Mouse (Mus musculus): Measurements from ENCODE around the gene Mrps35. TPM values are rescaled to one million over a fixed set of nuclear protein-coding genes. Genes with fewer than 3 reads are reported as not detected.

The Mrps35 gene
- 37.2 and 40.3 TPM in 2 replicates for polyA plus RNA-seq (2011; ENCODE audit: insufficient read length, low read depth, missing spikeins)

DNA sequence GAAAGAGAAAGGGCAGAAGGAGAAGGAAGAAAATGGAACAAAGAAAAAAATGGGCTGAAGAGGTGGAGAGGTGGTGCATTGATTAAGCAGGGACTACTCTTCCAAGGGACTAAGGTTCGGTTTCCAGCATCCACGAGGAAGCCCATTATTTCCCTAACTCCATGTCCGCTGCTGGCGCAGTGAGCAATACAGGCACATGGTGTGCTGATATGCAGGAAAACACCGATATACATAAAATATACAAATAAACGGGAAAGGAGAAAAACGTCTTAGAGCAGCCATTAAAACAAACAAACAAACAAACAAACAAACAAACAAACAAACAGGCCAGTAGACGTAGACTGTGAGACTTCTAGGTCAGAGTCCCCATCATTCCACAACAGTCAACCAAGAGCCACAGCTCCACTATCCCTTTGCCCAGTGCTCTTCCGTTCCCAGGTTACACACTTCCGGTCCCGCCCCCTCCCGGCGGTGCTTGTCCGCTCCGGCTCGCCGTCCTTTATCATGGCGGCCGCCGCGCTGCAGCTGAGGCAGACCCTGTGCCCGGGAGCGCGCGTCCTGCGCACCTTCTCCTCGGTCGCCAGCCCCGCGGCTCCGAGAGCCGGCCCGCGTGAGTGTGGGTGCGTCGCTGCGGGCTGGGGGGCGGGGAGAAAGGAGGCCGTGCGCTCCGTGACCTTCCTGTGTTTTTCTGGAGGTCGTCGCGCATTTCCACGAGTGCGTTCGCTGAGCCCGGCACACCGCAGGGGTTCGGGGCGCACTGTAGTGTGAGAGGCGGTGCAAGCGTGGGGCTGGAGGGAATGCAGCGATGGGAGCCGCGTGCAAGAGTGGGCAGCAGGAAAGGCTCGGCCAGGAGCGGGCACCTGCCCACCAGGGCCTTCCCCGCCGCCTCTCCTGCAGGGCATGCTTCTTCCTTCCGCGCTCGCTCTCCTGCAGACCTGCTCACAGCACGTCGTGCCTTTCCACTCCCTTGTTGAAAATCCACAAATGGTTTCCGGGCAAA is at the start of gene Mrps35:
Gene Mrps35, plus strand, starts transcription at position 474 of the 1,000 bp plus-strand sequence.
- TF ChIP-seq POLR2A (IDR thresholded peaks at IDR 0.05; ENCODE audit: low read depth, low read length) = peak; percentile 86
- TF ChIP-seq CTCF (IDR thresholded peaks at IDR 0.05; ENCODE audit: borderline replicate concordance, insufficient read depth, low read length) = no peak
- H3K27ac ChIP-seq (ENCODE audit: insufficient read depth, low read length) = peak within 1 kb of the TSS; percentile 7; the same call in 1 of the 2 replicates

DNA sequence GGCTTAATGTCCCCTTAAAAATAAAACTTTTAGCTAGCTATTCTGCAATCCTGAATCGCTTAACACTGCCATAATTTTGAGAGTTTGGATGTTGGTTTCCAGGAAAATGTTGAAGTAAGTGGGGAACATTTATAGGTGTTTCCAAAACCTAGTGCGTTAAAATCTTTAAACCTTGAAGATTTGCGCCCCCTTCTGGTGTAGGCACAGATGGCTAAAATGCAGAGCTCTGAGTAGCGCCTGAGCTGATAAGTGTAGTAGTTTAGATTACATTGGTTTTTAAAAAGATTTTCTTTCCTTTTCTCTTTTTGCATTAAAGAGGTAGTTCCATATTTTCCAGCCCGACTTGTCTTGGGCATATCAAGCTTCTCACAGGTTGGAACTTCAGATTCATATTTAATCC is 48.3 kb upstream of the Mrps35 start:
- H3K4me3 ChIP-seq (ENCODE audit: insufficient read depth, low read length) = no peak overlapping the region
- no peaks in the 10 kb centered on the region for H3K4me1 ChIP-seq (ENCODE audit: control insufficient read depth, insufficient read depth, low read length)
- TF ChIP-seq POLR2A (IDR thresholded peaks at IDR 0.05; ENCODE audit: low read depth, low read length) (no peak), CTCF (IDR thresholded peaks at IDR 0.05; ENCODE audit: borderline replicate concordance, insufficient read depth, low read length) (no peak)
- H3K27ac ChIP-seq (ENCODE audit: insufficient read depth, low read length) = no peak overlapping the region

More for the DNA sequence above, at the start of gene Mrps35:
- H3K4me1 ChIP-seq (ENCODE audit: control insufficient read depth, insufficient read depth, low read length) = no peaks in the 10 kb centered on the region; the same call in 1 of the 2 replicates
- H3K4me3 ChIP-seq (ENCODE audit: insufficient read depth, low read length) = peak within 1 kb of the TSS; percentile 84

DNA sequence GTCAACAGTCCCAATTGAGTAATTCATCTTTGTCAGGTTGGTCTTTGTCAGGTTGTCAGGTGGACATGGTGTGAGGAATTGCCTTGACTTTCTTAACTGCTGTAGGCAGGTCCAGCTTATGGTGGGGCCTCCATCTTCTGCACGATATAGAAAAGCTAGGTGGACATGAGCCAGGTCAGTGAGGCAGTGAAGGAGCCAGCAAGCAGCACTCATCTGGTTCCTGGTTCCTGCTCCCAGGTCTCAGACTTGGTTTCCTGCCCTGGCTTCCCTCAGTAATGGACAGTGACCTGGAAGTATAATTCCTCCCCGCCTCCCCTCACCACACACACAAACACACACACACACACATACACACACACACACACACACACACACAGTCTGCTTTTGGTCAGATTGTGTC is 47.2 kb upstream of the Mrps35 start:
- Histone ChIP-seq H3K4me1 (ENCODE audit: control insufficient read depth, insufficient read depth, low read length) (no peaks in the 10 kb centered on the region), H3K4me3 (ENCODE audit: insufficient read depth, low read length) (no peak overlapping the region), H3K27ac (ENCODE audit: insufficient read depth, low read length) (no peak overlapping the region)
- no peak for TF ChIP-seq POLR2A (IDR thresholded peaks at IDR 0.05; ENCODE audit: low read depth, low read length)
- TF ChIP-seq CTCF (IDR thresholded peaks at IDR 0.05; ENCODE audit: borderline replicate concordance, insufficient read depth, low read length) = no peak

- Histone ChIP-seq H3K4me3 (ENCODE audit: insufficient read depth, low read length) (no peak overlapping the region), H3K27ac (ENCODE audit: insufficient read depth, low read length) (no peak overlapping the region), H3K4me1 (ENCODE audit: control insufficient read depth, insufficient read depth, low read length) (no peaks in the 10 kb centered on the region)
- TF ChIP-seq POLR2A (IDR thresholded peaks at IDR 0.05; ENCODE audit: low read depth, low read length) = no peak
Measured at GRCm38 (mm10) chr6:146995878-146996277, 46.7 kb upstream of the Mrps35 start.

DNA sequence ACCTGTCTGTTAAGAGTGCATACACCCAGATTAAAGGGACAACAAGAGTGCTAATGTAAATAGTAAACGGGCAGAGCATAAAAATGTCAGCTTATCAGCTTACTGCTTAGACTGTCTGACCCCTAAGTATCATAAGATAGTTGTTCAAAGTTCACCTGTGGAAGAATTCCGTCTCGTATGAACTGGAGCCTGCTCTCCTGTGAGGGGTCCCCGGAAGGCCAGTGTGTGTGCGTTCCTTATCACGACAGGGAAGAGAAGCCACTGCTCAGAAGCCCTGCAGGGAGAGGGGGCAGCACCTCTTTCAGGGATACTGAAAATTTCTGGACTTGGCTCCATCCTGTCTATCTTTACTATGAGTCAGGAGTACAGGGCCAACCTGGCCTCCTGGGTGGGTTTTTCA is 45.6 kb upstream of the Mrps35 start:
- no peak overlapping the region for H3K4me3 ChIP-seq (ENCODE audit: insufficient read depth, low read length)
- TF ChIP-seq POLR2A (IDR thresholded peaks at IDR 0.05; ENCODE audit: low read depth, low read length) = no peak
- TF ChIP-seq CTCF (IDR thresholded peaks at IDR 0.05; ENCODE audit: borderline replicate concordance, insufficient read depth, low read length) = no peak
- H3K27ac ChIP-seq (ENCODE audit: insufficient read depth, low read length) = no peak overlapping the region
- no peaks in the 10 kb centered on the region for H3K4me1 ChIP-seq (ENCODE audit: control insufficient read depth, insufficient read depth, low read length)

GRCm38 (mm10) chr6:146998710-146999109 is 43.9 kb upstream of the Mrps35 start:
- Histone ChIP-seq H3K4me1 (ENCODE audit: control insufficient read depth, insufficient read depth, low read length) (no peaks in the 10 kb centered on the region), H3K4me3 (ENCODE audit: insufficient read depth, low read length) (no peak overlapping the region), H3K27ac (ENCODE audit: insufficient read depth, low read length) (no peak overlapping the region)
- TF ChIP-seq CTCF (IDR thresholded peaks at IDR 0.05; ENCODE audit: borderline replicate concordance, insufficient read depth, low read length) (no peak), POLR2A (IDR thresholded peaks at IDR 0.05; ENCODE audit: low read depth, low read length) (no peak)

DNA sequence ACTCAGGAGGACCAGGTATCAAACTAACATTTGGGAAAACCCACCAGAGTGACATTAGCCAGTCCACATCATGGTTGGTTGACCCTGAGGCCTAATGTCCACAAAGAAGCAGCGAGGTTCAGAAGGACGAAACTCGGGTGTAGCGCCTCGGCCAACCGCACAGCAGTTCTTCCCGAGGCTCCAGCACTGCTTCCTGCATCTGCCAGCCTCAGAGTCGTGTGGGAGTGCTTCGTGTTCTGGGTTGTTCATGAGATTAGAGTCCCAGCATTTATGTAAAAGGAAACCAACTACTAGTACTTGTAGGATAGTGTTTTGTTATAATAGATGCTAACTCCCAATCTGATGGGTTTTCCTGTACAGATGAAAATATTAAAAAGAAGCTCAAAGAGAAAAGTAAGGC is 43.3 kb upstream of the Mrps35 start:
- TF ChIP-seq POLR2A (IDR thresholded peaks at IDR 0.05; ENCODE audit: low read depth, low read length) (no peak), CTCF (IDR thresholded peaks at IDR 0.05; ENCODE audit: borderline replicate concordance, insufficient read depth, low read length) (no peak)
- no peak overlapping the region for H3K4me3 ChIP-seq (ENCODE audit: insufficient read depth, low read length)
- no peak overlapping the region for H3K27ac ChIP-seq (ENCODE audit: insufficient read depth, low read length)
- H3K4me1 ChIP-seq (ENCODE audit: control insufficient read depth, insufficient read depth, low read length) = no peaks in the 10 kb centered on the region

DNA sequence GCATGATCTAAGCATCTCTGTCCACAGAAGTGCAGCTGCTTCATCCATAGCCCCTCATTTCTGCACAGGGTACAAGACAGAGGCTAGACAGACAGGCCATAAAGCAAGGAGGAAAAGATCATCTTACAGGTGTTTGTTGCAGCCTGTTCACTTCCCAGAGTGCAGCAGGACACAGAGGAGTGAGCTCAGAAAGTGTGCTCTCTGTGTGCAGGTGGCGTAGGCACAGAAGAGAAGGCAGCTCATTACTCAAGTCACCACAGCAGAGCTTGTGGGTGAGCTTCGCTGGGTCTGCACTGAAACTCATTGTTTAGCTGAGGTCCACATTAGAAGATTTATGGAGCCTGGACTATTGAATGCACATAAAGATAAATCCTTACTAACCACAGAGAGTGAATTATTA is 42.8 kb upstream of the Mrps35 start:
- TF ChIP-seq CTCF (IDR thresholded peaks at IDR 0.05; ENCODE audit: borderline replicate concordance, insufficient read depth, low read length) = no peak
- TF ChIP-seq POLR2A (IDR thresholded peaks at IDR 0.05; ENCODE audit: low read depth, low read length) = no peak
- no peaks in the 10 kb centered on the region for H3K4me1 ChIP-seq (ENCODE audit: control insufficient read depth, insufficient read depth, low read length)
- no peak overlapping the region for H3K4me3 ChIP-seq (ENCODE audit: insufficient read depth, low read length)
- H3K27ac ChIP-seq (ENCODE audit: insufficient read depth, low read length) = no peak overlapping the region

DNA sequence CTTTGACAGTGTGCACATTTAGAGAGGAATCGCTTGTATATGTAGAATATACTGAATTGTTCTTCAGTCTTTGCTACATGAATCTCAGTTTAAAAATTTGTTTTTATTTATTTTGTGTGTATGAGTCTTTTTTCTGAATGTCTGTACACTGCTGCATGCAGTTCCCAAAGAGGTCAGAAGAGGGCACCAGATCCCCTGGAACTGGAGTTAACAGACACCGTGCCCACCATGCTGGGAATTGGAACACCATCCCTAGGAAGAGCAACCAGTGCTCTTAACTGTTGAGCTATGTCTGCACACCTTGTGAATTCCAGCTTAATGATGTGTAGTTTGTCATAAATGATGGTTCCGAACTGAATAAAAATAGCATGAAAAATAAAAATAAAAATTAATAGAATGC is 34.4 kb upstream of the Mrps35 start:
- no peak overlapping the region for H3K27ac ChIP-seq (ENCODE audit: insufficient read depth, low read length)
- peaks cover 3% of the 10 kb centered on the region; the same call in 1 of the 2 replicates for H3K4me1 ChIP-seq (ENCODE audit: control insufficient read depth, insufficient read depth, low read length)
- H3K4me3 ChIP-seq (ENCODE audit: insufficient read depth, low read length) = no peak overlapping the region
- TF ChIP-seq CTCF (IDR thresholded peaks at IDR 0.05; ENCODE audit: borderline replicate concordance, insufficient read depth, low read length) (peak; percentile 43; the same call in 1 of the 2 replicates), POLR2A (IDR thresholded peaks at IDR 0.05; ENCODE audit: low read depth, low read length) (no peak)

DNA sequence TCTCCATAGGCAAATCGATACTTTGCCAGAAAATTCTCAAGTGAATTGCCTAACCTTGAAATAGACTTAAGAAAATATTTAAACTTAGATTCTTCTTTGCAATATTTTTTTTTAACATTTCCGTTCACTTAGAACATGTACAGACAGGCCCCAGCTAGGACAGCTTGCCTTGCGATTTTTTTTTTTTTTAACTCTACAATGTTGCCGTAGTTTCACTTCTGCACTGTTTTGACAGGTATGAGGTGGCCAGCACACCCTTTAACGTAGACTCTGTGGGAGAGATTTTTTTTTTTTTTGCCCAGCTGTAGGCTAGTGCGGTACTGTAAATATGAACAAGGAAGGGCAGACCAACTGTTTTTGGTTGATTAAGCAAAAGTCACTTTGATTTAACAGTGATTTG is 32.2 kb upstream of the Mrps35 start:
- TF ChIP-seq CTCF (IDR thresholded peaks at IDR 0.05; ENCODE audit: borderline replicate concordance, insufficient read depth, low read length) (no peak), POLR2A (IDR thresholded peaks at IDR 0.05; ENCODE audit: low read depth, low read length) (no peak)
- Histone ChIP-seq H3K4me1 (ENCODE audit: control insufficient read depth, insufficient read depth, low read length) (peaks cover 3% of the 10 kb centered on the region; the same call in 1 of the 2 replicates), H3K4me3 (ENCODE audit: insufficient read depth, low read length) (no peak overlapping the region), H3K27ac (ENCODE audit: insufficient read depth, low read length) (peak overlapping the region; percentile 62)

All from embryonic fibroblast, embryonic 13.5 days (primary cell).